Mouse (Mus musculus) myocyte (in vitro differentiated cells): ENCODE results near the gene Coa6. TPM values are rescaled to one million over a fixed set of nuclear protein-coding genes. Genes with fewer than 3 reads are reported as not detected.

Experiments used
- H3K27me3 ChIP-seq: one replicate; pipeline ENCODE4 v1.6.1; 2011; ENCODE audit not compliant: control insufficient read depth, insufficient read depth, insufficient read length
- H3K36me3 ChIP-seq: one replicate; pipeline ENCODE4 v1.6.1; 2011; ENCODE audit not compliant: control insufficient read depth, insufficient read depth
- H3K4me2 ChIP-seq: one replicate; pipeline ENCODE4 v1.6.1; 2011; ENCODE audit warnings: low read depth, control low read depth
- H3K4me3 ChIP-seq: one replicate; pipeline ENCODE4 v1.5.1; 2011; ENCODE audit warnings: mild to moderate bottlenecking, control low read depth, moderate library complexity
- H3K79me2 ChIP-seq: one replicate; pipeline ENCODE4 v1.6.1; 2011; ENCODE audit not compliant: control insufficient read depth, insufficient read depth
- H3ac ChIP-seq: one replicate; pipeline ENCODE4 v1.6.1; 2011; ENCODE audit not compliant: control insufficient read depth, insufficient read length
- CEBPB ChIP-seq: IDR thresholded peaks from 2 replicates; pipeline ENCODE4 v1.6.1; 2011; ENCODE audit warnings: mild to moderate bottlenecking, moderate library complexity; ENCODE audit not compliant: poor library complexity, insufficient read depth, severe bottlenecking
- E2F4 ChIP-seq: IDR thresholded peaks from one replicate; pipeline ENCODE4 v1.6.1; 2011; ENCODE audit warnings: mild to moderate bottlenecking, control low read depth, moderate library complexity; ENCODE audit not compliant: insufficient read depth
- MAX ChIP-seq: IDR thresholded peaks from one replicate; pipeline ENCODE4 v1.6.1; 2011; ENCODE audit warnings: low read depth, mild to moderate bottlenecking, control low read depth
- MYOD1 ChIP-seq, 3 experiments: IDR thresholded peaks; one replicate each; pipeline ENCODE4 v1.6.1; 2011; ENCODE audit warnings: control low read depth in 2 of 3, low read depth in 2 of 3, mild to moderate bottlenecking in 2 of 3, moderate library complexity in 1 of 3; ENCODE audit not compliant: insufficient read length in 2 of 3, control insufficient read depth in 1 of 3
- MYOG ChIP-seq, 3 experiments: IDR thresholded peaks; one replicate each; pipeline ENCODE4 v1.6.1; 2011; ENCODE audit warnings: control low read depth in 2 of 3, low read depth in 2 of 3, mild to moderate bottlenecking in 2 of 3; ENCODE audit not compliant: insufficient read length in 2 of 3, control insufficient read depth in 1 of 3, insufficient read depth in 1 of 3
- POLR2A ChIP-seq: IDR thresholded peaks from one replicate; pipeline ENCODE4 v1.6.1; 2011; ENCODE audit warnings: low read depth, mild to moderate bottlenecking, control low read depth, moderate library complexity; ENCODE audit not compliant: insufficient read length
- POLR2AphosphoS2 ChIP-seq: IDR thresholded peaks from one replicate; pipeline ENCODE4 v1.6.1; 2011; ENCODE audit warnings: low read depth, control low read depth; ENCODE audit not compliant: insufficient read length
- REST ChIP-seq: IDR thresholded peaks from one replicate; pipeline ENCODE4 v1.6.1; 2011; ENCODE audit warnings: mild to moderate bottlenecking, control low read depth, moderate library complexity; ENCODE audit not compliant: insufficient read depth, insufficient read length
- SRF ChIP-seq: IDR thresholded peaks from one replicate; pipeline ENCODE4 v1.6.1; 2011; ENCODE audit warnings: low read depth; ENCODE audit not compliant: control insufficient read depth, insufficient read length
- TCF12 ChIP-seq: IDR thresholded peaks from one replicate; pipeline ENCODE4 v1.6.1; 2011; ENCODE audit warnings: mild to moderate bottlenecking, control low read depth; ENCODE audit not compliant: poor library complexity, insufficient read depth, severe bottlenecking
- TCF3 ChIP-seq: IDR thresholded peaks from one replicate; pipeline ENCODE4 v1.6.1; 2011; ENCODE audit warnings: low read depth, control low read depth; ENCODE audit not compliant: insufficient read length
- USF1 ChIP-seq: IDR thresholded peaks from one replicate; pipeline ENCODE4 v1.6.1; 2011; ENCODE audit warnings: low read depth, mild to moderate bottlenecking, control low read depth, moderate library complexity
- polyA plus RNA-seq: library from polyadenylated mRNA; unstranded; fragments of >200 nt; fragmentation: generic; extraction: Trizol; gene quantifications from one replicate; pipeline ENCODE4 v1.2.1, GENCODE M21; 2012; ENCODE audit warnings: missing spikeins

The Coa6 gene
- polyA plus RNA-seq = 29.3 TPM

DNA sequence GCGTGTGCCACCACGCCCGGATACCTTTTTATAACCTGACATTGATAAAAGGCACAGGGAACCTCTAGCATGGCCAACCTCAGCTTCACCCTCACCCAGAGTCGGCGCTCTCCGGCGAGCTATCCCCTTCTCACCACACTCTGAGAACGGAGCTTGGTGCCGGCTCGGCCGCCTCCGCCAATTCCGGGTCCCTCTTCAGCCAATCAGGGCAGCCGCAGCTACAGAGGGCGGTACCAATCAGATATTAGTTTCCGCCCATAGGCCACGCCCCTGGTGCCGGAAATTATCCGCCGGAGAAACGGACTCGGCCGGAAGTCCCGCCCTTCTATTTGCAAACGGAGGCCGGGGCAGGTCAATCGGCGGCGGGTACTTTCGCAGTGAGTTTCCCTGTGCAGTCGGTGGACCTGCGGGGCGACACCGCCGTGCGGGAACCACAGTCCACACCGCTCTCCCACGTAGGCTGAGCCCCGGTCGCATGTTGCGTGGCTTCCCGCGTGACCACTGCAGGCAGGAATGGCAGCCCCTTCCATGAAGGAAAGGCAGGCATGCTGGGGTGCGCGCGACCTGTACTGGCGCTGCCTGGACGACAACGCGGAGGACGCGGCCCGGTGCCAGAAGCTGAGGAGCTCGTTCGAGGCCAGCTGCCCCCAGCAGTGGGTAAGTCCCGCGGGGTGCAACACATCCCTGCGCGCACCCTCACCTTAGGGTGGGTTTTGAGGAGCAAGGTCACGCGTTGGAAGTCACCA, at the start of gene Coa6:
Gene Coa6 (plus strand): TSS at position 342 of the 746 bp plus-strand sequence.
- TF ChIP-seq MYOD1 (IDR thresholded peaks at IDR 0.05; ENCODE audit: control insufficient read depth in 1 of 3, insufficient read length in 2 of 3, low read depth in 2 of 3) (peak in 1 of 3 experiments; percentile 46), MAX (no peak), TCF3 (no peak), E2F4 (peak; percentile 36), POLR2A (peak; percentile 69), MYOG (IDR thresholded peaks at IDR 0.05; ENCODE audit: control insufficient read depth in 1 of 3, insufficient read depth in 1 of 3, insufficient read length in 2 of 3, low read depth in 2 of 3) (no peak), CEBPB (no peak), POLR2AphosphoS2 (peak; percentile 74), SRF (no peak), USF1 (no peak), REST (no peak), TCF12 (no peak)
- H3ac ChIP-seq = peak within 1 kb of the TSS; percentile 73
- H3K27me3 ChIP-seq = no peaks in the 10 kb centered on the region
- peaks cover 7% of the 10 kb centered on the region for H3K79me2 ChIP-seq
- H3K4me2 ChIP-seq = peak within 1 kb of the TSS; percentile 77
- peaks cover 20% of the 10 kb centered on the region for H3K36me3 ChIP-seq
- H3K4me3 ChIP-seq = peak within 1 kb of the TSS; percentile 81

DNA sequence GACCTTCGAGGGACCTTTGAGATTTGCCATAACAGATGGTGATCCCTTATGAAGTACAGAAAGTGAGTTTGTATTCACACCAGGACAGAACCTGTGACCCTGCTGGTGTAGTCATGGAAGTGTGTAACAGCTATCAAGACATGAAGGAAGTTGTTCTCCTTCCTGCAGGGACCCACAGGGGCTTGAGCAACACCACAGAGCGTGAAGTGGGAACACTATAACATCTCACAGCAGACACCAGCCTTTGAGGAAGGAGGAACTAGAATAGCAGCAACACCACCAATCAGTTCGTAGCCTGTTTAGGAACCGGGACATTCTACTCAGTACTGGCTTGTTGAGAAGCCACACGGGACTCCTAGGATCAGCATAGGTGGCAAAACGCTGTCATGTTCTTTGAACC, 42.7 kb upstream of the Coa6 start:
- H3ac ChIP-seq = no peak overlapping the region
- H3K4me2 ChIP-seq = no peak overlapping the region
- TF ChIP-seq REST = no peak
- no peak for TF ChIP-seq TCF3
- no peak for TF ChIP-seq SRF
- TF ChIP-seq MYOG (IDR thresholded peaks at IDR 0.05; ENCODE audit: control insufficient read depth in 1 of 3, insufficient read depth in 1 of 3, insufficient read length in 2 of 3, low read depth in 2 of 3) = no peak
- TF ChIP-seq CEBPB = no peak
- no peak for TF ChIP-seq MYOD1 (IDR thresholded peaks at IDR 0.05; ENCODE audit: control insufficient read depth in 1 of 3, insufficient read length in 2 of 3, low read depth in 2 of 3)
- TF ChIP-seq MAX = no peak
- TF ChIP-seq POLR2A = no peak
- TF ChIP-seq TCF12 = no peak
- no peak for TF ChIP-seq POLR2AphosphoS2
- no peak for TF ChIP-seq USF1
- TF ChIP-seq E2F4 = no peak
- H3K4me3 ChIP-seq = no peak overlapping the region
- H3K36me3 ChIP-seq = no peaks in the 10 kb centered on the region
- peaks cover 21% of the 10 kb centered on the region for H3K27me3 ChIP-seq
- no peaks in the 10 kb centered on the region for H3K79me2 ChIP-seq

DNA sequence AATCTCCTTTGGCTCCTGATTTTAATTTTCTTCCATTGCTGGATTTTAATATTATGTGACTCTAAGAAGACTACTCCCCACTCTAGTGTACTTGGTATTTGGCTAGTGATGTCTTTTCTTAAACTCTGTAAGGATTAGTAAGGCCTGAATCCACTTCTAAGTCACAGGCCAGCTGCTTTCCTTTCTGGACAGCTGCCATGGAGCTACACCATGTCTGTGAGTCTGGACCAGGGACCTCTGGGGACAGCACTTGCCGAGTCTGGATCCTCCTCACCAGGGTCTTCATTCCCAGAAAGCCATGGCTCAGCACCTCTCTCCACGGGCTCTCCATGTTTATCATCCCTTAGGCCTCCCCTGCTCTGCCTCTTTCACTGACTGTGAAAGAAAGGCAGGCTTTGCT, 42.2 kb upstream of the Coa6 start:
- no peak overlapping the region for H3K4me3 ChIP-seq
- TF ChIP-seq E2F4 = no peak
- TF ChIP-seq TCF3 = no peak
- TF ChIP-seq REST = no peak
- no peak for TF ChIP-seq TCF12
- TF ChIP-seq POLR2A = no peak
- TF ChIP-seq MYOG (IDR thresholded peaks at IDR 0.05; ENCODE audit: control insufficient read depth in 1 of 3, insufficient read depth in 1 of 3, insufficient read length in 2 of 3, low read depth in 2 of 3) = no peak
- TF ChIP-seq USF1 = no peak
- no peak for TF ChIP-seq CEBPB
- no peak for TF ChIP-seq SRF
- no peak for TF ChIP-seq POLR2AphosphoS2
- no peak for TF ChIP-seq MAX
- no peak for TF ChIP-seq MYOD1 (IDR thresholded peaks at IDR 0.05; ENCODE audit: control insufficient read depth in 1 of 3, insufficient read length in 2 of 3, low read depth in 2 of 3)
- H3K79me2 ChIP-seq = no peaks in the 10 kb centered on the region
- no peak overlapping the region for H3ac ChIP-seq
- peaks cover 21% of the 10 kb centered on the region for H3K27me3 ChIP-seq
- H3K4me2 ChIP-seq = no peak overlapping the region
- no peaks in the 10 kb centered on the region for H3K36me3 ChIP-seq

DNA sequence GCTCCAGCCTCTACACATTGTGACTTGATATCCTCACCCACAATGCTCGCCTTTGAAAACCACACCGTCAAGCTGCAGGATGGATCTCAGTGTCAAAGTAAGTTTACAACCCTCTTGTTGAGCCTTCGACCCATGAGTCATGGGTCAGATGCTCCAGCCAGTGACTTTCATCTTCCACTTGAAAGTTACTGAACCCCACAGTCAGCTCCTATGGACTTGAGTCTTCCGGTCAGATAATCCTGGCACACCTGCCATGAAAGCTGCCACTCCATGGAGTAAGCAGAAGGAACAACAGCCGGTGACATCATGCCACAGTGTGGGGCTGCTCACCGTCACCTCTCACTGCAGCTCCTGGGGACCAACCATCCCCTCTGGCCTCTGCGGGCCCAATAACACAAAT, 41.0 kb upstream of the Coa6 start:
- Histone ChIP-seq H3K4me2 (no peak overlapping the region), H3K79me2 (no peaks in the 10 kb centered on the region), H3K36me3 (no peaks in the 10 kb centered on the region), H3K4me3 (no peak overlapping the region), H3ac (no peak overlapping the region), H3K27me3 (peaks cover 21% of the 10 kb centered on the region)
- no peak for TF ChIP-seq TCF12
- no peak for TF ChIP-seq MYOD1 (IDR thresholded peaks at IDR 0.05; ENCODE audit: control insufficient read depth in 1 of 3, insufficient read length in 2 of 3, low read depth in 2 of 3)
- TF ChIP-seq SRF = no peak
- no peak for TF ChIP-seq USF1
- no peak for TF ChIP-seq POLR2AphosphoS2
- no peak for TF ChIP-seq TCF3
